16 mouse cellular contexts compared by ENCODE assay signal in the genomic region with DNA sequence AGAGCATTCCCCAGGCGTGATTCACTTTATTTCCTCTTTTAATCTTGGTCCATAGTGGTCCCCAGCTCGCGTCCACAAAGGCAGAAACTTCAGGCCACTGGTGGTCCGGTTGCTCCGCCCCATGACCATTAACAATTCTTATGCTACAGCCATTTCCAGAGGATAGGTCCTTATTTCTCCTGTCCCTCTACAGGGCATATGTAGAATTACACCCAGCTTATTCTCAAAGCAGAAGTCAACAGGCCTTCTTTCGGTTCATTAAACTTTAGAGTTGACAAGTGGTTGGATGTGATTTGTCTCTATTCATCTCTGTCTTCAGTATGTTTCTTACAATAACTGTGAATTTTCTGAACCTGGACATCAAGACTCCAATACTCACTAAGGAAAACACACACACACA.
DNase-seq lines count a peak whose midpoint lies in the region; ATAC-seq and TF ChIP-seq lines count a peak whose summit lies in the region.
"Had no signal": no experiment of that assay in that cellular context is flagged by ENCODE, and none has a peak within 500 bp of the region (broad histone marks: within the 10 kb centered on the region; RNA-seq: fewer than 3 reads in every experiment).

No protein-coding gene starts in this region.

- H3K9ac ChIP-seq in intestine, postnatal 0 days (ENCODE audit: low read depth, low read length): no peak overlapping the region
- no peak overlapping the region for H3K9ac ChIP-seq in intestine, embryonic 15.5 days
- no peak overlapping the region for H3K9ac ChIP-seq in midbrain, postnatal 0 days (replicated peaks; ENCODE audit: low read length, poor library complexity, severe bottlenecking)
- H3K9ac ChIP-seq in midbrain, embryonic 16.5 days (ENCODE audit: low read depth, low read length): no peak overlapping the region
- H3K9ac ChIP-seq: kidney, embryonic 15.5 days; limb, embryonic 15.5 days; neural tube, embryonic 12.5 days had no signal

- POLR2A ChIA-PET in Patski (lab: Charles Lee): no interaction called here

- in situ Hi-C loops in Patski (cut with MboI; ENCODE audit: low pct_unique_long_range_greater_than_20kb): no loop called here

- TF ChIP-seq CTCF in intestine, postnatal 0 days (IDR thresholded peaks at IDR 0.05; ENCODE audit: low read depth): peak; percentile 46
- TF ChIP-seq CTCF in midbrain, postnatal 0 days (IDR thresholded peaks at IDR 0.05): peak; percentile 50
- TF ChIP-seq CTCF in Patski (IDR thresholded peaks at IDR 0.05): peak; percentile 11

- WGBS in intestine, postnatal 0 days: 85% methylated on average over 6 of the region's 6 CpGs
- 80% methylated on average over 6 of the region's 6 CpGs for WGBS in intestine, embryonic 15.5 days
- WGBS in midbrain, postnatal 0 days: 88% methylated on average over 6 of the region's 6 CpGs
- WGBS in midbrain, embryonic 16.5 days: 82% methylated on average over 6 of the region's 6 CpGs

- no peak overlapping the region for H3K4me3 ChIP-seq in intestine, postnatal 0 days (ENCODE audit: low read depth, low read length)
- H3K4me3 ChIP-seq in intestine, embryonic 15.5 days (replicated peaks): no peak overlapping the region
- H3K4me3 ChIP-seq in midbrain, postnatal 0 days (ENCODE audit: low read depth, low read length): no peak overlapping the region
- H3K4me3 ChIP-seq in midbrain, embryonic 16.5 days (ENCODE audit: low read depth, low read length): no peak overlapping the region
- H3K4me3 ChIP-seq: embryonic facial prominence, embryonic 10.5 days; kidney, embryonic 15.5 days; limb, embryonic 15.5 days; megakaryocyte, embryonic 14.5 days; neural tube, embryonic 12.5 days had no signal

- no peak for DNase-seq in midbrain, postnatal 0 days (ENCODE audit: low spot score)
- DNase-seq in Patski (ENCODE audit: low read depth, low spot score): no peak
- DNase-seq in cerebellum, postnatal 36 days: no peak
- no peak for DNase-seq in spleen, postnatal 14 days (ENCODE audit: low spot score in 2 of 2)
- DNase-seq: heart, adult 11 months; right cerebral cortex, postnatal 14 days; thymus, postnatal 14 days had no signal

- no peak overlapping the region for H3K4me2 ChIP-seq in intestine, postnatal 0 days (replicated peaks; ENCODE audit: low read depth)
- no peak overlapping the region for H3K4me2 ChIP-seq in intestine, embryonic 15.5 days (replicated peaks)
- H3K4me2 ChIP-seq in midbrain, postnatal 0 days (ENCODE audit: low read depth, low read length, poor library complexity, severe bottlenecking): no peak overlapping the region
- H3K4me2 ChIP-seq in midbrain, embryonic 16.5 days (ENCODE audit: low read length): no peak overlapping the region
- H3K4me2 ChIP-seq: kidney, embryonic 15.5 days; limb, embryonic 15.5 days; neural tube, embryonic 12.5 days had no signal

- no peaks in the 10 kb centered on the region for H3K4me1 ChIP-seq in intestine, postnatal 0 days (replicated peaks; ENCODE audit: control insufficient read depth, insufficient read depth, low read length)
- H3K4me1 ChIP-seq in intestine, embryonic 15.5 days (replicated peaks): no peaks in the 10 kb centered on the region
- no peaks in the 10 kb centered on the region for H3K4me1 ChIP-seq in midbrain, postnatal 0 days (ENCODE audit: insufficient read depth, low read length)
- no peaks in the 10 kb centered on the region for H3K4me1 ChIP-seq in midbrain, embryonic 16.5 days (ENCODE audit: control insufficient read depth, insufficient read depth, low read length)
- H3K4me1 ChIP-seq: embryonic facial prominence, embryonic 10.5 days; kidney, embryonic 15.5 days; limb, embryonic 15.5 days; megakaryocyte, embryonic 14.5 days; neural tube, embryonic 12.5 days had no signal

- H3K36me3 ChIP-seq in intestine, postnatal 0 days (ENCODE audit: control insufficient read depth, insufficient read depth): no peaks in the 10 kb centered on the region
- no peaks in the 10 kb centered on the region for H3K36me3 ChIP-seq in intestine, embryonic 15.5 days
- H3K36me3 ChIP-seq in midbrain, postnatal 0 days (ENCODE audit: insufficient read depth, low read length): no peaks in the 10 kb centered on the region
- no peaks in the 10 kb centered on the region for H3K36me3 ChIP-seq in midbrain, embryonic 16.5 days (ENCODE audit: control insufficient read depth, insufficient read depth, low read length)
- H3K36me3 ChIP-seq: embryonic facial prominence, embryonic 10.5 days; kidney, embryonic 15.5 days; limb, embryonic 15.5 days; neural tube, embryonic 12.5 days had no signal

- H3K9me3 ChIP-seq in intestine, postnatal 0 days (ENCODE audit: control insufficient read depth): no peaks in the 10 kb centered on the region
- no peaks in the 10 kb centered on the region for H3K9me3 ChIP-seq in intestine, embryonic 15.5 days
- no peaks in the 10 kb centered on the region for H3K9me3 ChIP-seq in midbrain, postnatal 0 days (ENCODE audit: low read length)
- H3K9me3 ChIP-seq in midbrain, embryonic 16.5 days (replicated peaks; ENCODE audit: control insufficient read depth, low read length, poor library complexity, severe bottlenecking): no peaks in the 10 kb centered on the region
- H3K9me3 ChIP-seq: embryonic facial prominence, embryonic 10.5 days; kidney, embryonic 15.5 days; limb, embryonic 15.5 days; neural tube, embryonic 12.5 days had no signal

- H3K27ac ChIP-seq in intestine, postnatal 0 days (ENCODE audit: low read depth, low read length): no peak overlapping the region
- H3K27ac ChIP-seq in intestine, embryonic 15.5 days: no peak overlapping the region
- no peak overlapping the region for H3K27ac ChIP-seq in midbrain, postnatal 0 days (ENCODE audit: low read depth, low read length)
- no peak overlapping the region for H3K27ac ChIP-seq in midbrain, embryonic 16.5 days (ENCODE audit: low read length)
- H3K27ac ChIP-seq: embryonic facial prominence, embryonic 10.5 days; kidney, embryonic 15.5 days; limb, embryonic 15.5 days; neural tube, embryonic 12.5 days had no signal

- no peak for ATAC-seq in intestine, postnatal 0 days
- no peak for ATAC-seq in intestine, embryonic 15.5 days
- ATAC-seq in midbrain, postnatal 0 days (ENCODE audit: low FRiP score): no peak
- no peak for ATAC-seq in midbrain, embryonic 16.5 days
- no peak for ATAC-seq in Patski
- ATAC-seq: forebrain, embryonic 14.5 days had no signal

- CTCF ChIA-PET in Patski (lab: Charles Lee): no interaction called here

- H3K27me3 ChIP-seq in intestine, postnatal 0 days (replicated peaks; ENCODE audit: control insufficient read depth, insufficient read depth, low read length): no peaks in the 10 kb centered on the region
- no peaks in the 10 kb centered on the region for H3K27me3 ChIP-seq in intestine, embryonic 15.5 days (replicated peaks)
- no peaks in the 10 kb centered on the region for H3K27me3 ChIP-seq in midbrain, postnatal 0 days (ENCODE audit: insufficient read depth, low read length)
- H3K27me3 ChIP-seq in midbrain, embryonic 16.5 days (ENCODE audit: control insufficient read depth, insufficient read depth, low read depth, low read length): no peaks in the 10 kb centered on the region
- H3K27me3 ChIP-seq in Patski: no peaks in the 10 kb centered on the region
- H3K27me3 ChIP-seq: kidney, embryonic 15.5 days; limb, embryonic 15.5 days; megakaryocyte, embryonic 14.5 days; neural tube, embryonic 12.5 days had no signal
